Mouse (Mus musculus): ENCODE results near the gene Slc29a2. TPM values are rescaled to one million over a fixed set of nuclear protein-coding genes. Genes with fewer than 3 reads are reported as not detected.
A peak's percentile ranks its signal among the peaks of the same experiment; 100 is the strongest.

Slc29a2 gene
- polyA plus RNA-seq, 1 experiment from 2014 or later, result 4.9 TPM

GRCm38 (mm10) chr19:5067040-5067799 lies 43.6 kb downstream of the Slc29a2 start:
- no peak overlapping the region for H3K9ac ChIP-seq (ENCODE audit: low read depth, low read length)
- peak overlapping the region; percentile 70 for H3K27ac ChIP-seq
- 8% methylated on average over 15 of the region's 15 CpGs for WGBS
- H3K4me2 ChIP-seq (ENCODE audit: low read length), result peak overlapping the region; percentile 86
- ATAC-seq (replicated peaks; ENCODE audit: low FRiP score, low read depth) (no peak), DNase-seq (ENCODE audit: low spot score) (no peak)
- no peaks in the 10 kb centered on the region for H3K27me3 ChIP-seq (ENCODE audit: insufficient read depth, low read length)
- TF ChIP-seq CTCF (IDR thresholded peaks at IDR 0.05; ENCODE audit: low read depth), result no peak
- no peaks in the 10 kb centered on the region for H3K9me3 ChIP-seq (replicated peaks; ENCODE audit: low read length)
- H3K4me3 ChIP-seq (replicated peaks; ENCODE audit: low read depth, low read length), result peak overlapping the region; percentile 50; the same call in 1 of the 2 replicates
- peaks cover 27% of the 10 kb centered on the region for H3K4me1 ChIP-seq (replicated peaks; ENCODE audit: insufficient read depth, low read length)
- H3K36me3 ChIP-seq (ENCODE audit: insufficient read depth, low read length), result no peaks in the 10 kb centered on the region

GRCm38 (mm10) chr19:5067867-5068569 lies 44.4 kb downstream of the Slc29a2 start, which contains the start of gene Cd248:
Gene Cd248, plus strand, starts transcription at chr19:5068078.
- Histone ChIP-seq H3K27ac (peak within 1 kb of the TSS; percentile 70), H3K9me3 (replicated peaks; ENCODE audit: low read length) (no peaks in the 10 kb centered on the region), H3K4me2 (ENCODE audit: low read length) (peak within 1 kb of the TSS; percentile 86), H3K9ac (ENCODE audit: low read depth, low read length) (peak within 1 kb of the TSS; percentile 64), H3K27me3 (ENCODE audit: insufficient read depth, low read length) (no peaks in the 10 kb centered on the region), H3K36me3 (ENCODE audit: insufficient read depth, low read length) (no peaks in the 10 kb centered on the region), H3K4me3 (replicated peaks; ENCODE audit: low read depth, low read length) (peak within 1 kb of the TSS; percentile 50), H3K4me1 (replicated peaks; ENCODE audit: insufficient read depth, low read length) (peaks cover 27% of the 10 kb centered on the region)
- 2% methylated on average over 53 of the region's 56 CpGs for WGBS
- ATAC-seq (replicated peaks; ENCODE audit: low FRiP score, low read depth) (0 out of 2 replicates have a peak, but pooled peaks have one; percentile 11), DNase-seq (ENCODE audit: low spot score) (peak; percentile 82)
- TF ChIP-seq CTCF (IDR thresholded peaks at IDR 0.05; ENCODE audit: low read depth), result no peak

- ATAC-seq (replicated peaks; ENCODE audit: low FRiP score, low read depth) (peak; percentile 15; the same call in 1 of the 2 replicates), DNase-seq (ENCODE audit: low spot score) (no peak)
- H3K27me3 ChIP-seq (ENCODE audit: insufficient read depth, low read length), result no peaks in the 10 kb centered on the region
- H3K9ac ChIP-seq (ENCODE audit: low read depth, low read length), result peak overlapping the region; percentile 64
- H3K27ac ChIP-seq, result peak overlapping the region; percentile 70; the same call in 1 of the 2 replicates
- no peaks in the 10 kb centered on the region for H3K9me3 ChIP-seq (replicated peaks; ENCODE audit: low read length)
- peak overlapping the region; percentile 50 for H3K4me3 ChIP-seq (replicated peaks; ENCODE audit: low read depth, low read length)
- TF ChIP-seq CTCF (IDR thresholded peaks at IDR 0.05; ENCODE audit: low read depth), result 0 out of 2 replicates have a peak, but pooled peaks have one; percentile 8
- no peaks in the 10 kb centered on the region for H3K36me3 ChIP-seq (ENCODE audit: insufficient read depth, low read length)
- H3K4me2 ChIP-seq (ENCODE audit: low read length), result peak overlapping the region; percentile 86
- 25% methylated on average over 21 of the region's 21 CpGs for WGBS
- peaks cover 27% of the 10 kb centered on the region for H3K4me1 ChIP-seq (replicated peaks; ENCODE audit: insufficient read depth, low read length)
Measured at GRCm38 (mm10) chr19:5068570-5069234, 45.0 kb downstream of the Slc29a2 start.

- Histone ChIP-seq H3K27me3 (ENCODE audit: insufficient read depth, low read length) (no peaks in the 10 kb centered on the region), H3K4me3 (replicated peaks; ENCODE audit: low read depth, low read length) (no peak overlapping the region), H3K4me1 (replicated peaks; ENCODE audit: insufficient read depth, low read length) (peaks cover 27% of the 10 kb centered on the region), H3K4me2 (ENCODE audit: low read length) (peak overlapping the region; percentile 86), H3K36me3 (ENCODE audit: insufficient read depth, low read length) (no peaks in the 10 kb centered on the region), H3K27ac (no peak overlapping the region), H3K9ac (ENCODE audit: low read depth, low read length) (no peak overlapping the region), H3K9me3 (replicated peaks; ENCODE audit: low read length) (no peaks in the 10 kb centered on the region)
- WGBS, result 74% methylated on average over 5 of the region's 5 CpGs
- DNase-seq (ENCODE audit: low spot score) (no peak), ATAC-seq (replicated peaks; ENCODE audit: low FRiP score, low read depth) (no peak)
- no peak for TF ChIP-seq CTCF (IDR thresholded peaks at IDR 0.05; ENCODE audit: low read depth)
Measured at GRCm38 (mm10) chr19:5069486-5069885, 45.8 kb downstream of the Slc29a2 start.

GRCm38 (mm10) chr19:5069978-5070377 lies 46.3 kb downstream of the Slc29a2 start:
- H3K9ac ChIP-seq (ENCODE audit: low read depth, low read length), result no peak overlapping the region
- H3K4me2 ChIP-seq (ENCODE audit: low read length), result peak overlapping the region; percentile 86
- 0 out of 2 replicates have a peak overlapping the region, but pooled peaks have one; percentile 7 for H3K4me3 ChIP-seq (replicated peaks; ENCODE audit: low read depth, low read length)
- no peak overlapping the region for H3K27ac ChIP-seq
- no peaks in the 10 kb centered on the region for H3K27me3 ChIP-seq (ENCODE audit: insufficient read depth, low read length)
- no peak for TF ChIP-seq CTCF (IDR thresholded peaks at IDR 0.05; ENCODE audit: low read depth)
- DNase-seq (ENCODE audit: low spot score), result no peak
- H3K9me3 ChIP-seq (replicated peaks; ENCODE audit: low read length), result no peaks in the 10 kb centered on the region
- no peak for ATAC-seq (replicated peaks; ENCODE audit: low FRiP score, low read depth)
- no peaks in the 10 kb centered on the region for H3K36me3 ChIP-seq (ENCODE audit: insufficient read depth, low read length)
- peaks cover 27% of the 10 kb centered on the region for H3K4me1 ChIP-seq (replicated peaks; ENCODE audit: insufficient read depth, low read length)
- 72% methylated on average over 7 of the region's 7 CpGs for WGBS

- H3K9me3 ChIP-seq (replicated peaks; ENCODE audit: low read length), result no peaks in the 10 kb centered on the region
- WGBS, result 17% methylated on average over 11 of the region's 11 CpGs
Measured at GRCm38 (mm10) chr19:5071077-5071476, 47.4 kb downstream of the Slc29a2 start.

More at GRCm38 (mm10) chr19:5071077-5071476, 47.4 kb downstream of the Slc29a2 start:
- no peak for TF ChIP-seq CTCF (IDR thresholded peaks at IDR 0.05; ENCODE audit: low read depth)
- DNase-seq (ENCODE audit: low spot score), result no peak
- Histone ChIP-seq H3K27me3 (ENCODE audit: insufficient read depth, low read length) (no peaks in the 10 kb centered on the region), H3K4me1 (replicated peaks; ENCODE audit: insufficient read depth, low read length) (peaks cover 25% of the 10 kb centered on the region), H3K4me2 (ENCODE audit: low read length) (peak overlapping the region; percentile 86), H3K36me3 (ENCODE audit: insufficient read depth, low read length) (no peaks in the 10 kb centered on the region), H3K27ac (peak overlapping the region; percentile 76; the same call in 1 of the 2 replicates), H3K4me3 (replicated peaks; ENCODE audit: low read depth, low read length) (peak overlapping the region; percentile 49), H3K9ac (ENCODE audit: low read depth, low read length) (peak overlapping the region; percentile 32; the same call in 1 of the 2 replicates)
- ATAC-seq (replicated peaks; ENCODE audit: low FRiP score, low read depth), result no peak
